Mouse (Mus musculus): ENCODE measurements at regions not wholly inside any gene's neighbourhood (a gene's known extent, or its start where the extent isn't known, plus 50 kb on each side); places are given as distances from the start of the nearest gene placed in this dataset.
"Not testable (repeated sequence)": the region's sequence is repeated elsewhere in the genome, so short reads cannot be mapped to it uniquely, and the experiment has no call there.

DNA sequence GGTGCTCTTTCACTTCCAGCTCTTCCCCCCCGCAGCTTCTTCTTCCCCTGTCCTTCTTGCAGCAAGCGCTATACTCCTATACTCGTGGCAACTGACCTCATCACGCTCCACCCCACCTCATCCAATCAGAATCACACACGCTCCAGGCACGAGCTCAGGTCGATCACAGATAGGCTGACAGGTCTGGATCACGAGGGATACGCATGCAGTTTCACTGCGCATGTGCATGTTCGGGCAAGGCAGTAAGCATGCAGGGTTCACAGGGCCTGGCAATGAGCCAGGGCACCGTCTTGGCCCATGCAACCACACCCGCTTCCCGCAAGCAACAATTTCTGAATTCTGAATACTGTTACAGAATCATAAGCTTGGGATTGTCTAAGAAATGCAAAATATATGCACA is 701.9 kb downstream of the Trib2 start:
- DNase-seq (ENCODE audit: low spot score): no peak

DNA sequence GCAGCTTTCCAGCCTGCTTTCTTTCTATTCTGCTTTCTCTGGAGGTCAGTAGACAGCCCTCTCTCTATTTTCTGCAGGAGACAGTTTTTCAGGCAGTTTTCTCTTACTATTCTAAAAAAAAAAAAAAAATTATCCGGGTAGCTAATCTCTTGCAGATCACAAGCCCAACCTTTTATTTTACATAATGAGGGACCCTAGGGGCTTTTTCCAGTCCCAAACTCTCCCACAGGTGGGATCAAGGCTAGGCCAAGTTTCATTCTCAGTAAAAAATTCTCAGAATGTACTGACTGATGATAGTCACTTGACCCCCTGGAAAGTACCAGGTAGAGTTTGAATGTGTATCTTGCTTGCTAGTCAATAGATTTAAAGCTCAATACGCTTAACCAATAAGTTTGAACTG is 705.7 kb downstream of the Trib2 start:
- no peak for DNase-seq (ENCODE audit: low spot score)

DNA sequence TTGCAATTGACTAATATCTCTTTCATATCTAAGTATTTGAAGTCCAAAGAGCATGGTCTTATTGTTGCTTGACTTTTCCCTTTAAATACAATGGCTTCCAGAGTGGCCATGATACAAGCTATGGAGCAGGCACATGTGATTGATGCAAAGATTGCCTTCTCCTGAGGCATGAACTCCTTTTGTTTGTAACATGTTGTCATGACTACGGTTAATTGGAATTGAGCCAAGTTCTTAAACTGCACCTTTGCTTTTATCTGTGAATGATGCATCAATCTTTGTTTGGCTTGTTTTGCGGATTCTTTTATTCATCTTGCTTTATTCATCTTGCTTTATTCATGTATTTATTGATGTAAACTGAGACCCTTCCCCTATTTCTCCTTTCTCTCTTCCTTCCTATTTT is 711.8 kb downstream of the Trib2 start:
- DNase-seq (ENCODE audit: low spot score): no peak

DNA sequence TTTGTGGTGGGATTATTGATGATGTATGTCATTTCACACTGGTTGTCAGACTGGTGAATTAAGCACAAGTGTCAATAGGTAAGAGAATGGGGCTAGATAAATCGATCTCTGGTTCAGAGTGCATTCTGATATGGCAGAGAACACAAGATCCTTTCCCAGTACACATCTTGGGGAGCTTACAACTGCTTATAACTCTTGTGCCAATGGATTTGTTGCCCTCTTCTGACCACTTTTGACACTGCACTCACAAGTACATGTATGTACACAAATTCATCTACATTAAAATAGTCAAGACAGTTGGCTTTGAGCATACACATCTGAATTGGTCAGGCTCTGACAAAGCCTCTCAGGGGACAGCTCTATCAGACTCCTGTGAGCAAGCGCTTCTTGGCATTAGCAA is 738.1 kb downstream of the Trib2 start:
- no peak for DNase-seq (ENCODE audit: low spot score)

DNA sequence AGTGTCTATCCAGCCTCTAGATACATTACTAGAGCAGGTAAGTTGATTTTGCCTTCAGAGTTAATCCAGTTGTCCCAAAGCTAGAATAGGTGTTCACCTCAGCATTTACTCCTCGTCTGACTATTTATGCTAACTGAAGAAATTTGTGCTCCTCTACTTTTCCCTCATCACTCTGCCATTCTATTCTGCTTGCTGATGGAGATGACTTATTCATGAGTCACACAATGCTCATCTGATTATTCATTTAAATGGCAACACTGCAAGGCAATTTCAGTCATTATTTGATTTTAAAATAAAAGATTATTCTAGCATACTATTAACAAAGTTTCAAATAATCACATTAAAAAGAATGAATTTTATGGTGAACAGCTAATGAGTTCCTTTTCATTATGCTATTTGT is 752.4 kb downstream of the Trib2 start:
- DNase-seq (ENCODE audit: low spot score): no peak

DNA sequence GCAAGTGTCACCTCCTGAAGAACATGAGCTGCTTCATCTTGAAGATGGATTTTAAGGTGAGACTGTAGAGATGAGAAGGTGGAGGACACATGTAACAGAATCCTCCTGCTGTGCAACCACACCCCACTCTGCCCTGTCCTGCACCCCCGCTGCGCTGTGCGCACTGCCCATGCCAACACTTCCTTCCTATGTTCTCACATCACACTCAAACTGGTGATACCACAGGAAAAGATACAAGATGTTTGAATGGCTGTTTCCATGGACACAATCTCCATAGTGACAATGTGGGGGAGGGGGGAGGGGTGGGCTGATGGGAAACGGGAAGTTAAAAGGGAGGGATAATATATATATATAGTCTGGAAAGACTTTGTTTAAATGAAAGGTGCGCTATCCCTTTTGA is 765.3 kb downstream of the Trib2 start:
- no peak for DNase-seq (ENCODE audit: low spot score)

DNA sequence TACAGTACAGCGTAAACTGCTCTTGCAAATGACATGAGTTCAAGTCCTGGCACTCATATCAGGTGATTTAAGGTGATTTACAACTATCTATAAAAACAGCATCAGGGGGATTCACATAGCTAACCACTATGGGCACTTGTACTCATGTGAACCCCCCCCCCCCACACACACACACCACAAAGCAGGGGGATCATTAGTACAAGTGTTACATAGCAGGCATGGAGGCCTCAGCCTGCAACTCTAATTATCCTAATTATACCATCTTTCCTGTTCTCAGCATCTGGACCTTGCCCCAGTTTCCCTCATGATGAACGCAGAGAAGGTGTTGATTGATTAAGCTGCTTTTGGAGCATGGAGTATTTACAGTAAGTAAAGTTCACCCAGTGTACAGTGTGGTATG is 773.5 kb downstream of the Trib2 start:
- no peak for DNase-seq (ENCODE audit: low spot score)

DNA sequence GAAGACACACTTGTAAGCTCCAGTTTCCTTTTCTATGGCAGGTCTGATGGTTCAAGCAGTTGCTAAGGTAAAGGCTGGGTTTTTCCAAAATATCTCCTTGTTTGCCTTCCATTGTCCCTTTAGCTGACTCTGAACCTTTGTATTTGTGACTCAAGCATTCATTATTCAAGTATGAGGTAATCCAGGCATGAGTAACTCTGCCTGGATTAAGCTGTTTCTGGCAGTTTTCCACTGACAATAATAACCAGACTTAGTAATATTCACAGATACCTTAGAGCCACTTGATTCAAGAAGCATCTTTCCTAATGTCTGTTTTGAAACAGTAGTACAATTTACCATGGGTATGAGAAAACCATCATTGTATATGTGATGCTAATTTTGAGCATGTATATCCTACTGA is 805.6 kb downstream of the Trib2 start:
- no peak for DNase-seq (ENCODE audit: low spot score)

DNA sequence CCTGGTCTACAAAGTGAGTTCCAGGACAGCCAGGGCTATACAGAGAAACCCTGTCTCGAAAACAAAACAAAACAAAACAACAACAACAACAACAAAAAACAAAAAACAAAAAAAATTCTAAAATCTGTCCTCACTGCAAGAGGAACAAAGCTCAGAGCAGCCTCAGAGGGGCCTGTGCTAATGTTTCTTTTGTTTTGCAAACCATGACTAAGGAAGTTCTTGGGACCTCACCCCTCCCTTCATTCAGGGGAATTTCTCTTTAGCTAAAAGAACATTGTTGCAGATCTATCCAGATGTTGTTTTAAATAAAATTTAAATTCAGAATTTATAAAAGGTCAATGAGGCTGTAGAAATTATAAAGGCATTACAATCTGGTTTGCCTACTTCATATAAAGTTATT is 814.3 kb downstream of the Trib2 start:
- DNase-seq (ENCODE audit: low spot score): not testable (repeated sequence)

Data from urinary bladder, postnatal 14 days (tissue).